Mouse (Mus musculus) lung, embryonic 14.5 days (tissue): ENCODE data around the gene Gm33543. TPM values are rescaled to one million over a fixed set of nuclear protein-coding genes. Genes with fewer than 3 reads are reported as not detected.

Experiments used
- ATAC-seq: fragments of 200-750 bp; cut with Nextera tagmentation; 2 replicates; pipeline ENCODE4 v1.8.0; 2017; ENCODE audit warnings: mild to moderate bottlenecking, moderate TSS enrichment, moderate library complexity; ENCODE audit not compliant: insufficient read depth
- DNase-seq: peaks from one replicate; pipeline ENCODE4 v3.0.0-alpha.2; 2015
- H3K27ac ChIP-seq: fragments of 300-500 bp; sonication (generic); 2 replicates; pipeline ENCODE4 v1.5.1; 2014; ENCODE audit warnings: low read depth, mild to moderate bottlenecking, moderate library complexity
- H3K27me3 ChIP-seq: fragments of 300-500 bp; sonication (generic); 2 replicates; pipeline ENCODE4 v1.6.1; 2014; ENCODE audit warnings: low read length, control low read depth; ENCODE audit not compliant: insufficient read depth
- H3K36me3 ChIP-seq: fragments of 300-500 bp; sonication (generic); 2 replicates; pipeline ENCODE4 v1.6.1; 2014; ENCODE audit warnings: control low read depth; ENCODE audit not compliant: insufficient read depth
- H3K4me1 ChIP-seq: fragments of 300-500 bp; sonication (generic); 2 replicates; pipeline ENCODE4 v1.6.1; 2014; ENCODE audit warnings: antibody characterized with exemption, control low read depth; ENCODE audit not compliant: insufficient read depth
- H3K4me2 ChIP-seq: fragments of 300-500 bp; sonication (generic); 2 replicates; pipeline ENCODE4 v1.6.1; 2014; ENCODE audit warnings: mild to moderate bottlenecking
- H3K4me3 ChIP-seq: fragments of 300-500 bp; sonication (generic); 2 replicates; pipeline ENCODE4 v1.5.1; 2014; ENCODE audit warnings: low read depth, low read length
- H3K9ac ChIP-seq: fragments of 300-500 bp; sonication (generic); 2 replicates; pipeline ENCODE4 v1.6.1; 2014
- H3K9me3 ChIP-seq: fragments of 300-500 bp; sonication (generic); 2 replicates; pipeline ENCODE4 v1.6.1; 2016; ENCODE audit warnings: low read depth, low read length, control low read depth
- CTCF ChIP-seq: IDR thresholded peaks from 2 replicates; pipeline ENCODE4 v1.5.1; 2016; ENCODE audit warnings: antibody characterized with exemption, low read depth
- WGBS: fragments of 180-500 bp; shearing (Covaris S2); extraction: QIAGEN DNeasy Blood & Tissue Kit; methylation state at CpG from one replicate; pipeline ENCODE4 v1.1.7; 2014; 5-methylcytosine and 5-hydroxymethylcytosine counted together
- polyA plus RNA-seq: library from polyadenylated mRNA; unstranded; fragments of >200 nt; fragmentation: Nextera tagmentation; extraction: Ambion mirVana; gene quantifications from 2 replicates; pipeline ENCODE4 v1.2.1, GENCODE M21; 2014

Gene Gm33543
- polyA plus RNA-seq: not detected in 2 replicates

- ATAC-seq (no peak), DNase-seq (no peak)
- Histone ChIP-seq H3K4me2 (no peak within 1 kb of the TSS), H3K36me3 (no peaks in the 10 kb centered on the region), H3K4me3 (no peak within 1 kb of the TSS), H3K9me3 (no peaks in the 10 kb centered on the region), H3K27me3 (no peaks in the 10 kb centered on the region), H3K4me1 (no peaks in the 10 kb centered on the region), H3K27ac (no peak within 1 kb of the TSS), H3K9ac (no peak within 1 kb of the TSS)
- 81% methylated on average over 9 of the region's 9 CpGs for WGBS
- no peak for TF ChIP-seq CTCF
These were observed at the start of gene Gm33543 for GRCm38 (mm10) chr10:95842789-95843637. Gene Gm33543 (minus strand): TSS chr10:95842930.

GRCm38 (mm10) chr10:95892132-95892531 is 49.4 kb upstream of the Gm33543 start:
- H3K27me3 ChIP-seq: no peaks in the 10 kb centered on the region
- H3K36me3 ChIP-seq: no peaks in the 10 kb centered on the region
- H3K4me1 ChIP-seq: no peaks in the 10 kb centered on the region
- no peak overlapping the region for H3K27ac ChIP-seq
- 67% methylated on average over 9 of the region's 9 CpGs for WGBS
- no peaks in the 10 kb centered on the region for H3K9me3 ChIP-seq
- DNase-seq (no peak), ATAC-seq (no peak)
- no peak overlapping the region for H3K4me2 ChIP-seq
- H3K4me3 ChIP-seq: no peak overlapping the region
- no peak for TF ChIP-seq CTCF
- no peak overlapping the region for H3K9ac ChIP-seq

- Histone ChIP-seq H3K9ac (no peak overlapping the region), H3K4me1 (no peaks in the 10 kb centered on the region), H3K4me3 (no peak overlapping the region), H3K9me3 (no peaks in the 10 kb centered on the region), H3K27ac (no peak overlapping the region), H3K27me3 (no peaks in the 10 kb centered on the region), H3K4me2 (no peak overlapping the region), H3K36me3 (no peaks in the 10 kb centered on the region)
- 64% methylated on average over 7 of the region's 7 CpGs for WGBS
- no peak for TF ChIP-seq CTCF
- no peak for DNase-seq
- ATAC-seq: no peak
These were observed 48.7 kb upstream of the Gm33543 start for GRCm38 (mm10) chr10:95891214-95891960.

GRCm38 (mm10) chr10:95883761-95884517 is 41.2 kb upstream of the Gm33543 start:
- Histone ChIP-seq H3K9ac (no peak overlapping the region), H3K4me2 (no peak overlapping the region), H3K27ac (no peak overlapping the region), H3K4me1 (no peaks in the 10 kb centered on the region), H3K36me3 (no peaks in the 10 kb centered on the region), H3K9me3 (no peaks in the 10 kb centered on the region; the same call in 1 of the 2 replicates), H3K4me3 (no peak overlapping the region), H3K27me3 (no peaks in the 10 kb centered on the region)
- DNase-seq (no peak), ATAC-seq (no peak)
- WGBS: 63% methylated on average over 7 of the region's 7 CpGs
- no peak for TF ChIP-seq CTCF

GRCm38 (mm10) chr10:95882036-95882435 is 39.3 kb upstream of the Gm33543 start:
- H3K27ac ChIP-seq: no peak overlapping the region
- H3K4me2 ChIP-seq: 0 out of 2 replicates have a peak overlapping the region, but pooled peaks have one; percentile 13
- no peak for TF ChIP-seq CTCF
- no peak overlapping the region for H3K9ac ChIP-seq
- 40% methylated on average over 9 of the region's 9 CpGs for WGBS
- DNase-seq (peak; percentile 17), ATAC-seq (no peak)
- H3K36me3 ChIP-seq: no peaks in the 10 kb centered on the region
- H3K4me1 ChIP-seq: no peaks in the 10 kb centered on the region
- H3K4me3 ChIP-seq: no peak overlapping the region
- no peaks in the 10 kb centered on the region for H3K27me3 ChIP-seq
- H3K9me3 ChIP-seq: no peaks in the 10 kb centered on the region; the same call in 1 of the 2 replicates

GRCm38 (mm10) chr10:95879983-95880934 is 37.5 kb upstream of the Gm33543 start:
- Histone ChIP-seq H3K4me1 (no peaks in the 10 kb centered on the region), H3K4me3 (no peak overlapping the region), H3K4me2 (no peak overlapping the region), H3K9me3 (no peaks in the 10 kb centered on the region; the same call in 1 of the 2 replicates), H3K36me3 (no peaks in the 10 kb centered on the region), H3K9ac (no peak overlapping the region), H3K27ac (no peak overlapping the region), H3K27me3 (no peaks in the 10 kb centered on the region)
- no peak for DNase-seq
- no peak for ATAC-seq
- no peak for TF ChIP-seq CTCF
- 86% methylated on average over 17 of the region's 17 CpGs for WGBS
